Mouse (Mus musculus): ENCODE results near the gene Syce1l. TPM values are rescaled to one million over a fixed set of nuclear protein-coding genes. Genes with fewer than 3 reads are reported as not detected.

The Syce1l gene
- polyA plus RNA-seq, 1 experiment = 0.18 TPM

- DNase-seq = no peak
- Histone ChIP-seq H3K27me3 (ENCODE audit: control insufficient read depth, insufficient read depth, low read length) (no peaks in the 10 kb centered on the region), H3K4me1 (ENCODE audit: control insufficient read depth, insufficient read depth, low read length) (no peaks in the 10 kb centered on the region; the same call in 1 of the 2 replicates), H3K4me3 (replicated peaks; ENCODE audit: insufficient read depth, low read depth, low read length) (no peak overlapping the region), H3K27ac (ENCODE audit: insufficient read depth, low read length) (no peak overlapping the region)
- TF ChIP-seq POLR2A (IDR thresholded peaks at IDR 0.05; ENCODE audit: borderline replicate concordance, insufficient read depth, low read length) = no peak
- no peak for TF ChIP-seq CTCF (IDR thresholded peaks at IDR 0.05; ENCODE audit: borderline replicate concordance, insufficient read depth, low read depth, low read length)
- WGBS = 81% methylated on average over 8 of the region's 8 CpGs
These were observed 2.7 kb upstream of the Syce1l start for GRCm38 (mm10) chr8:113640357-113640756.

GRCm38 (mm10) chr8:113643479-113644210 is 632 bp downstream of the Syce1l start:
- Histone ChIP-seq H3K4me1 (ENCODE audit: control insufficient read depth, insufficient read depth, low read length) (no peaks in the 10 kb centered on the region), H3K27ac (ENCODE audit: insufficient read depth, low read length) (no peak overlapping the region), H3K27me3 (ENCODE audit: control insufficient read depth, insufficient read depth, low read length) (no peaks in the 10 kb centered on the region), H3K4me3 (replicated peaks; ENCODE audit: insufficient read depth, low read depth, low read length) (no peak overlapping the region)
- WGBS = 85% methylated on average over 8 of the region's 8 CpGs
- DNase-seq = no peak
- TF ChIP-seq CTCF (IDR thresholded peaks at IDR 0.05; ENCODE audit: borderline replicate concordance, insufficient read depth, low read depth, low read length) (no peak), POLR2A (IDR thresholded peaks at IDR 0.05; ENCODE audit: borderline replicate concordance, insufficient read depth, low read length) (no peak)

- no peak overlapping the region for H3K4me3 ChIP-seq (replicated peaks; ENCODE audit: insufficient read depth, low read depth, low read length)
- TF ChIP-seq POLR2A (IDR thresholded peaks at IDR 0.05; ENCODE audit: borderline replicate concordance, insufficient read depth, low read length) (no peak), CTCF (IDR thresholded peaks at IDR 0.05; ENCODE audit: borderline replicate concordance, insufficient read depth, low read depth, low read length) (no peak)
- no peaks in the 10 kb centered on the region for H3K27me3 ChIP-seq (ENCODE audit: control insufficient read depth, insufficient read depth, low read length)
- no peak for DNase-seq
- no peaks in the 10 kb centered on the region for H3K4me1 ChIP-seq (ENCODE audit: control insufficient read depth, insufficient read depth, low read length)
- H3K27ac ChIP-seq (ENCODE audit: insufficient read depth, low read length) = no peak overlapping the region
- 65% methylated on average over 5 of the region's 5 CpGs for WGBS
These were observed 2.2 kb downstream of the Syce1l start for GRCm38 (mm10) chr8:113645220-113645619.

- 85% methylated on average over 12 of the region's 12 CpGs for WGBS
- no peaks in the 10 kb centered on the region for H3K4me1 ChIP-seq (ENCODE audit: control insufficient read depth, insufficient read depth, low read length)
- no peak overlapping the region for H3K27ac ChIP-seq (ENCODE audit: insufficient read depth, low read length)
- no peak overlapping the region for H3K4me3 ChIP-seq (replicated peaks; ENCODE audit: insufficient read depth, low read depth, low read length)
- H3K27me3 ChIP-seq (ENCODE audit: control insufficient read depth, insufficient read depth, low read length) = no peaks in the 10 kb centered on the region
- TF ChIP-seq POLR2A (IDR thresholded peaks at IDR 0.05; ENCODE audit: borderline replicate concordance, insufficient read depth, low read length) = no peak
- no peak for TF ChIP-seq CTCF (IDR thresholded peaks at IDR 0.05; ENCODE audit: borderline replicate concordance, insufficient read depth, low read depth, low read length)
- no peak for DNase-seq
These were observed 9.4 kb downstream of the Syce1l start for GRCm38 (mm10) chr8:113652450-113652849.

GRCm38 (mm10) chr8:113653151-113653550 is 10.1 kb downstream of the Syce1l start:
- Histone ChIP-seq H3K4me1 (ENCODE audit: control insufficient read depth, insufficient read depth, low read length) (no peaks in the 10 kb centered on the region), H3K4me3 (replicated peaks; ENCODE audit: insufficient read depth, low read depth, low read length) (no peak overlapping the region), H3K27ac (ENCODE audit: insufficient read depth, low read length) (no peak overlapping the region), H3K27me3 (ENCODE audit: control insufficient read depth, insufficient read depth, low read length) (no peaks in the 10 kb centered on the region)
- TF ChIP-seq POLR2A (IDR thresholded peaks at IDR 0.05; ENCODE audit: borderline replicate concordance, insufficient read depth, low read length) = no peak
- WGBS = 61% methylated on average over 4 of the region's 4 CpGs
- no peak for DNase-seq

GRCm38 (mm10) chr8:113656154-113656553 is 13.1 kb downstream of the Syce1l start:
- Histone ChIP-seq H3K4me1 (ENCODE audit: control insufficient read depth, insufficient read depth, low read length) (no peaks in the 10 kb centered on the region), H3K27ac (ENCODE audit: insufficient read depth, low read length) (no peak overlapping the region), H3K27me3 (ENCODE audit: control insufficient read depth, insufficient read depth, low read length) (no peaks in the 10 kb centered on the region), H3K4me3 (replicated peaks; ENCODE audit: insufficient read depth, low read depth, low read length) (no peak overlapping the region)
- 96% methylated on average over 5 of the region's 5 CpGs for WGBS
- no peak for TF ChIP-seq POLR2A (IDR thresholded peaks at IDR 0.05; ENCODE audit: borderline replicate concordance, insufficient read depth, low read length)
- no peak for TF ChIP-seq CTCF (IDR thresholded peaks at IDR 0.05; ENCODE audit: borderline replicate concordance, insufficient read depth, low read depth, low read length)
- DNase-seq = no peak

GRCm38 (mm10) chr8:113656681-113657298 is 13.8 kb downstream of the Syce1l start:
- no peaks in the 10 kb centered on the region for H3K4me1 ChIP-seq (ENCODE audit: control insufficient read depth, insufficient read depth, low read length)
- TF ChIP-seq POLR2A (IDR thresholded peaks at IDR 0.05; ENCODE audit: borderline replicate concordance, insufficient read depth, low read length) = no peak
- no peak for TF ChIP-seq CTCF (IDR thresholded peaks at IDR 0.05; ENCODE audit: borderline replicate concordance, insufficient read depth, low read depth, low read length)
- no peak overlapping the region for H3K27ac ChIP-seq (ENCODE audit: insufficient read depth, low read length)
- no peak for DNase-seq
- WGBS = 66% methylated on average over 11 of the region's 11 CpGs
- no peak overlapping the region for H3K4me3 ChIP-seq (replicated peaks; ENCODE audit: insufficient read depth, low read depth, low read length)
- H3K27me3 ChIP-seq (ENCODE audit: control insufficient read depth, insufficient read depth, low read length) = no peaks in the 10 kb centered on the region

GRCm38 (mm10) chr8:113660128-113660527 is 17.1 kb downstream of the Syce1l start:
- Histone ChIP-seq H3K27ac (ENCODE audit: insufficient read depth, low read length) (no peak overlapping the region), H3K27me3 (ENCODE audit: control insufficient read depth, insufficient read depth, low read length) (no peaks in the 10 kb centered on the region), H3K4me3 (replicated peaks; ENCODE audit: insufficient read depth, low read depth, low read length) (no peak overlapping the region), H3K4me1 (ENCODE audit: control insufficient read depth, insufficient read depth, low read length) (no peaks in the 10 kb centered on the region)
- no peak for TF ChIP-seq POLR2A (IDR thresholded peaks at IDR 0.05; ENCODE audit: borderline replicate concordance, insufficient read depth, low read length)
- TF ChIP-seq CTCF (IDR thresholded peaks at IDR 0.05; ENCODE audit: borderline replicate concordance, insufficient read depth, low read depth, low read length) = no peak
- WGBS = 100% methylated on average over 1 of the region's 1 CpGs
- no peak for DNase-seq
